Mouse (Mus musculus): ENCODE measurements around the gene Nbl1.

GRCm38 (mm10) chr4:139034010-139034367 is 58.8 kb downstream of the Nbl1 start:
- TF ChIP-seq MAX (IDR thresholded peaks at IDR 0.05; ENCODE audit: low read length): no peak
- no peak for TF ChIP-seq CTCF (conservative IDR thresholded peaks at IDR 0.05 in 1 of 2, IDR thresholded peaks at IDR 0.05 in 1 of 2; ENCODE audit: low read depth in 2 of 2, low read length in 2 of 2)
- no peak for TF ChIP-seq EP300 (IDR thresholded peaks at IDR 0.05; ENCODE audit: low read length)
- no peak for TF ChIP-seq ZC3H11A (IDR thresholded peaks at IDR 0.05; ENCODE audit: low read depth, low read length)
